Mouse (Mus musculus): Measurements from ENCODE around the gene Kxd1.
A peak's percentile ranks its signal among the peaks of the same experiment; 100 is the strongest.

The Kxd1 gene

GRCm38 (mm10) chr8:70549412-70550184, 21.8 kb upstream of the Kxd1 start:
- no peak for DNase-seq (ENCODE audit: extremely low spot score, low spot score)

- no peak for DNase-seq (ENCODE audit: extremely low spot score, low spot score)
These were observed 20.0 kb upstream of the Kxd1 start for GRCm38 (mm10) chr8:70547762-70548161.

DNA sequence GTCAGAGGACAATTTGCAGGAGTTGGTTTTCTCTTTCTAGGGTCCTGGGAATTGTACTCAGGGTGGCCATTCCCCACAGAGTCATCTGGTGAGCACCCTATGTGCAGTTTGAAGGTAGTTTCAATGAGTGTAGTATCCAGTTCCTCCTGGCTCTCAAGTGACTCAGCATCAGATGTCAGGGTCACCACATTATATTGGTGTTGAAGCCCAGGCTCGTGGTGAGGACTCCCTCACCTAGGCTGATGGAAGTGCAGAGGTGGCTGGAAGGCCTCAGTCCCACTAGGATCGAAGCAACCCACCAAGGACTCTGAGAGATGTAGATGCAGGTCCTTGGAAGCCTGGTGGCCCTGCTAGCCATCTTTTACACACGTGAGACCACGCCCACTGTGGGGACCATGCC, 18.7 kb upstream of the Kxd1 start:
- DNase-seq (ENCODE audit: extremely low spot score, low spot score): no peak

GRCm38 (mm10) chr8:70544200-70544687, 16.5 kb upstream of the Kxd1 start:
- no peak for DNase-seq (ENCODE audit: extremely low spot score, low spot score)

GRCm38 (mm10) chr8:70541081-70541480, 13.3 kb upstream of the Kxd1 start:
- DNase-seq (ENCODE audit: extremely low spot score, low spot score): no peak

DNA sequence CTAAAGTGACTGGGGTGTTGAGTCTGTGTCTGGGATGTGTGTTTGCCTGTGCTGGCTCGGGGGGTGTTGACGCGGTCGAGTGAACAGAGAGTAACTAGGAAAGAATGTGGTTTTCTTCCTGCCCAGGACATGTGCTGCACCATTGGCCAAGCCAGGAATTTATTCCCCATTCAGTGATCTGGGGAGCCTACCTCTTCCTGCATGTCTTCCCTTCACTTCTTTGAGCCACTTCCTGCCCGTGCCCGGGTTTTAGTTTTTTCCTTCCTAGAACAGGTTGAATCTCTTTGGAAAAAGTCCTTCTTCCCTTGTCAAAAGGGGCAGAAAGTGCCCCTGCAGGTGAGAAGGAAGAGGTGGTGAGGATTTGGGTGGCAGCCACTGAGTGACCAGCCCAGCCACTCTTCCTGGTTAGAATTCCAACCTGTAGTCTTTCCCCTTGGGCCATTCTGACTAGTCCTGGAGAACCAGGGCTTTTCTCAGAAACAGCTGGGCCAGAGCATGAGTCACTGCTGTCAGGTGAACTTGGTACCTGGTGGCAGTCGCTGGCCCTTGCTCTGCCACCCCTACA, 12.8 kb upstream of the Kxd1 start:
- DNase-seq (ENCODE audit: extremely low spot score, low spot score): no peak

GRCm38 (mm10) chr8:70540013-70540506, 12.3 kb upstream of the Kxd1 start:
- no peak for DNase-seq (ENCODE audit: extremely low spot score, low spot score)

DNA sequence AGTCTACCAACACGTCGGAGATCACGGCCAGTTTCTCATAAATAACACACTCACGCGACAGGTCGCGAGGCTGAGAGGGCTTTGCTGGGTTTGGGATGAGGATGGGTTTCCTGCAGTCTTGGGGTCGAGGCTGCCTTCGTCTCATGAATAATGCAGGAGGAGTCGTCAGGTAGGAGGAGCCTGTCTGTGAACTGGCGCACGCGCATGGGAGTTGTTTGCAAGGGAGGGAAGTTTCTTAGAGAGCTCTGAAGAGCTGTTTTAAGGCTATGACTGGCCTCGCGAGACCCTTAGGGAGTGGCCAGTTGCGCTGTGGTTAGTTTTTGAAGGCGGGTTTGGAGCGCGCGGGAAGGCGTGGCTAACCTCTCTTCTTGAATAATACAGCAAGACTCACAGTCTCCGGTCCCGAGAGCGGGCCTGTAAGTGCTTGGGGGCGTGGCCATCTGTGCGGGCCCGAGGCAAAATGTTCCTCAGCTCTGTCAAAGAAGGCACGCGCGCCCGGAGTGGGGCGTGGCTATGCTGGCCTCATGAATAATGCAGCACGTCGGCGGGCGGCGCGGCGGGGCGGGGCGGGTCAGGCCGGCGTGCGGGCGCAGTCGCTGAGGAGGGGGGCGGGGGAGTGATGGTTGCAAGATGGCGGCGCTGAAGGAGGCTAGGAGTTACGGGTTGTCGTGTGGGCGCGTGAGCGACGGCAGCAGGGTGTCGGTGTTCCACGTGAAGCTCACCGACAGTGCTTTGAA, 11.5 kb upstream of the Kxd1 start, which contains the start of gene Ell:
Gene Ell, plus strand, starts transcription at position 381 of the 737 bp plus-strand sequence.
- peak; percentile 99 for DNase-seq (ENCODE audit: extremely low spot score, low spot score)

- peak; percentile 99 for DNase-seq (ENCODE audit: extremely low spot score, low spot score)
These were observed 10.9 kb upstream of the Kxd1 start for GRCm38 (mm10) chr8:70538633-70539076.

DNA sequence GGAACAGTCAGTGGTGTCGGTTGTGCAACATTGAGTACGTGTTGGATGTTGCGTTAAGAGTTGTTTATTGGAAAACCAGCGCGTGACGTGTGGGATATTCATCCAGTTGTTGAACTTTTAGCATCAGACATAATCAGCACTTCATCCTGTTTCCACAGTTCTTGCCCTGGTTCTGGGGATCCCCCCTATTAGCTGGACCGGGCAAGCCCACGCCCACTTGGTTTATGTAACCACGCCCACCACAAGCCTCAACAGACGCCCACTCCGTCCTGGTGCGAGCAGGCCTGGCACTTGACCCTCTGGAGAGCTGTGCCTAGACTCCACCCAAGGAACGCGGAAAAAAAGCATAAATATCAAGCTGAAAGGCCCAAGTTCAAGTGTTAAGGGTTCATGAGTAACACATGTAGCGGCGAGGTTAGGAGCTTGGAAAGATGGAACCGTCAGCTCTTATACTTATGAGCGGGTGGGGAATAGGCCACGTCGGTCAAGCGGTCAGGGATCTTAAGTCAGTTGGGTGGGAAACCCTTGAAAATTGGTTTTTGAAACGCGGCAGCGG, 10.3 kb upstream of the Kxd1 start:
- DNase-seq (ENCODE audit: extremely low spot score, low spot score): no peak

DNA sequence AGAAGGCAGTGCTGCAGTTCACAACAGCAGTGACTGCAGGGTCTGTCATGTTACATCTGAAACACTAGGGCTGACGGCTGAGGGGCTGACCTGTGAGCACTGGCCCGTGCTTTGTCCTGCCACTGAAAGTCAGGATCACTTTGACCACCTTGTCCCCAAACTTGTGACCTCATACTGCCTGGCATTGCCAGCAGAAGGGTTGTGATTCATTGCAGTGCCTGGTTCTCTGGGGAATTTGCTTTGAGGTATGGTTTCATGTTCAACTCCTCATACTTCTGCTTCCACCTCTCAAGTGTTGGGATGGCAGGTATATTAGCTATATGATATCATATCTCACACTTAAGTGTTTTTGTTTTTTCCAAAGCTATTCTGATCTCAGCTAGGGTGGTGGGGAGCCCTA, 7.9 kb upstream of the Kxd1 start:
- no peak for DNase-seq (ENCODE audit: extremely low spot score, low spot score)

GRCm38 (mm10) chr8:70535221-70535620, 7.5 kb upstream of the Kxd1 start:
- no peak for DNase-seq (ENCODE audit: extremely low spot score, low spot score)

GRCm38 (mm10) chr8:70534281-70534680, 6.5 kb upstream of the Kxd1 start:
- no peak for DNase-seq (ENCODE audit: extremely low spot score, low spot score)

DNA sequence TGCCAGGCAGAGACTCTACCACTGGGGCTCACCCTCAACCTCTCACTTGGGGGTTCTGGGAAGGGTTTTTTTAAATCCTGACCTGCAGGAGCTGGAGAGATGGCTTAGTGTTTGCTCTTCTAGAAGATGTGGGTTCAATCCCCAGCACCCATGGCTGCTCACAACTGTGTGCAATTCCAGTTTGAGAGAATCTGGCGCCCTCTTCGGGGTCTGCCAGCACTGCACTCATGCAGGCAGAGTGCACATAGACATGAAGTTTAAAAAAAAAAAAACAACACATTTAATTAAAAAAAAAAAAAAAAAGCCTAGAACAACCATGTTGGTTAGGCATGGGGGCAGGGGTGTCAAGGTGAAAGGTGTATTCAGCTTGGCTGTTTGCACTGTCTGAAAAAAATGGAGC, 2.6 kb upstream of the Kxd1 start:
- no peak for DNase-seq (ENCODE audit: extremely low spot score, low spot score)

DNA sequence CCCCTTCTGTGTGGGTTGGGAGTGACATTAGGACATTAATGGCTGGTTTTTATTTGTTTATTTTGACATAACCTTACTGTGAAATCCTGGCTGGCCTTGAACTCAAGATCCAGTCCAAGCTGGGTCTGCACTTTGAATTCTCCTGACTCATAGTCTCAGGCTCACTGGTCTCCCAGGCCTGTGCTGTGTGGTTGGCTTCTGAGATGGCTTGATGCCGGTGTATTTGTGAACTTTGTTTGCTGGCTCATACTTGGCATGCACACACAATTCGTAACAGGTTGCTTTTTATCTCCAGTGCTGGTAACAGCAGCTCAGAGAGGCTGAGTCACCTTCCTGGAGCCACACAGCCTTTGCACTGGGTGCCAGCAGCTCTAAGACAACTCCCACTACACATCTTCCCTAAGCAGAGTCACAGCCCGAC, 2.0 kb upstream of the Kxd1 start:
- no peak for DNase-seq (ENCODE audit: extremely low spot score, low spot score)

DNA sequence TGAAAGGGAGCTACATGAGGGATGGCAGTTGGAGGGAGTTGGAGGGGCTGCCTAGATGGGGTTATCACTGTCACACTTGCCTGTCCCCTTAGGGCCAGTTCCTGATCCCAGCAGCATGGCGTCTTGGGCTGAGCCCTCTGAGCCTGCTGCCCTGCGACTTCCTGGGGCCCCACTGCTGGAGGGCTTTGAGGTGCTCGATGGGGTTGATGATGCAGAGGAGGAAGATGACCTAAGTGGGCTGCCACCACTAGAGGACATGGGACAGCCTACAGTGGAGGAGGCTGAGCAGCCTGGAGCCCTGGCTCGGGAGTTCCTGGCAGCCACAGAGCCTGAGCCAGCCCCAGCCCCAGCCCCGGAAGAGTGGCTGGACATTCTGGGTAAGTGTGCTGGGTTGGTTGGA, 1.5 kb upstream of the Kxd1 start:
- no peak for DNase-seq (ENCODE audit: extremely low spot score, low spot score)

- DNase-seq (ENCODE audit: extremely low spot score, low spot score): no peak
These were observed 534 bp upstream of the Kxd1 start for GRCm38 (mm10) chr8:70528182-70528797.

- no peak for DNase-seq (ENCODE audit: extremely low spot score, low spot score)
These were observed 645 bp downstream of the Kxd1 start for GRCm38 (mm10) chr8:70527111-70527511.

DNA sequence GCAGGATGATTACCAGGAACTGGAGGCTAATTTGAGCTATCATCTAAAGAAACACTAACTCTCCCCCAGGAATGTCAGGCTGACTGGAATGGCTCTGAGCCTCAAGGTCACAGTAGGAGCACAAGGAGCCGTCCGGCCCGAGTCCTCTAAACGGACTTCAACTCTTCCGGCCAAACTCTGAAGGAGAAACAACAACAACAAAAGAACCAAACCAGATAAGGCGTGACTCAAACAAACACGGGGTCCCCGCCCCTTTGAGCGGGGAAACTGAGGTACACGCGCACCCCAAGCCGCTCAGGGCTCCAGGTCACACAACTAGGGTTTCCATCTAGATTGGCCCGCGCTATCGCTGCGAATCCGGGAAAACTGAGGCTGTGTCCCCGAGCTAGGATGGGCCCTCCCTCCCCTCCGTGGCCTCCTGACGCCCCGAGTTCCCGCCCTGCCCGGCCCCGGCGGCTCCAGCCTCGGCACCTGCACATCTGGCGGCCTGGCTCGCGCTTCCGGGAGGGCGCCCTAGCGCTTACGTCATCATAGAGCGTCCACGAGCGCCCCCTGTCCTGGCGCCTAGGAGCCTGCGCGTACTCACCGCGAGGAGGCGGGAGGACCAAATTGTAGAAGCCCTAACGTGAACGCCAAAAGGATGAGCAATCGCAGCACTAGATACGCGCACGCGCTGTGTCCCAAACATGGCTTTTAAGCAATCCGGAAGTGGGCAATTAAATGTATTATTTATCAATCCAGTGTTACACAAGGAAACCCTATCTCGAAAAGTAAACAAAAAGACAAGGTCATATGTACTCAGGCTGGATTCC, 5.0 kb downstream of the Kxd1 start:
- peak; percentile 94 for DNase-seq (ENCODE audit: extremely low spot score, low spot score)

- DNase-seq (ENCODE audit: extremely low spot score, low spot score): no peak
These were observed 8.2 kb downstream of the Kxd1 start for GRCm38 (mm10) chr8:70519606-70520005.
